Mouse (Mus musculus): Measurements from ENCODE around the gene Pltp. TPM values are rescaled to one million over a fixed set of nuclear protein-coding genes. Genes with fewer than 3 reads are reported as not detected.
"Not testable (repeated sequence)": the region's sequence is repeated elsewhere in the genome, so short reads cannot be mapped to it uniquely, and the experiment has no call there.

The Pltp gene
- total and polyA plus RNA-seq, 2 experiments from 2014 or later, result 43.4 to 80.7 TPM

GRCm38 (mm10) chr2:164800252-164801004 lies 57.1 kb downstream of the Pltp start:
- Histone ChIP-seq H3K4me2 (ENCODE audit: low read depth) (no peak overlapping the region), H3K9me3 (ENCODE audit: low read length) (no peaks in the 10 kb centered on the region), H3K4me3 (ENCODE audit: low read depth, low read length) (no peak overlapping the region), H3K36me3 (ENCODE audit: insufficient read depth) (peaks cover 33% of the 10 kb centered on the region), H3K27ac (ENCODE audit: low read depth, low read length) (no peak overlapping the region), H3K4me1 (ENCODE audit: insufficient read depth) (0 out of 2 replicates have a peak, but pooled peaks cover 4% of the 10 kb centered on the region), H3K9ac (no peak overlapping the region), H3K27me3 (ENCODE audit: insufficient read depth, low read length) (no peaks in the 10 kb centered on the region)
- 88% methylated on average over 13 of the region's 13 CpGs for WGBS
- no peak for TF ChIP-seq CTCF (IDR thresholded peaks at IDR 0.05; ENCODE audit: low read depth)
- no peak for ATAC-seq
- DNase-seq, result no peak

GRCm38 (mm10) chr2:164798554-164798953 lies 59.0 kb downstream of the Pltp start:
- not testable (repeated sequence) for DNase-seq

GRCm38 (mm10) chr2:164795868-164796267 lies 61.6 kb downstream of the Pltp start:
- no peak for TF ChIP-seq CTCF (IDR thresholded peaks at IDR 0.05; ENCODE audit: low read depth)
- no peak overlapping the region for H3K4me3 ChIP-seq (ENCODE audit: low read depth, low read length)
- H3K4me2 ChIP-seq (ENCODE audit: low read depth), result no peak overlapping the region
- ATAC-seq, result no peak
- no peak for DNase-seq
- H3K4me1 ChIP-seq (ENCODE audit: insufficient read depth), result no peaks in the 10 kb centered on the region
- H3K27me3 ChIP-seq (ENCODE audit: insufficient read depth, low read length), result no peaks in the 10 kb centered on the region
- H3K36me3 ChIP-seq (ENCODE audit: insufficient read depth), result peaks cover 68% of the 10 kb centered on the region
- H3K9ac ChIP-seq, result no peak overlapping the region
- no peak overlapping the region for H3K27ac ChIP-seq (ENCODE audit: low read depth, low read length)
- 84% methylated on average over 4 of the region's 4 CpGs for WGBS
- H3K9me3 ChIP-seq (ENCODE audit: low read length), result no peaks in the 10 kb centered on the region

More at GRCm38 (mm10) chr2:164798554-164798953, 59.0 kb downstream of the Pltp start:
- not testable (repeated sequence) for H3K4me2 ChIP-seq (ENCODE audit: low read depth); H3K9me3 ChIP-seq (ENCODE audit: low read length); H3K4me3 ChIP-seq (ENCODE audit: low read depth, low read length); H3K27me3 ChIP-seq (ENCODE audit: insufficient read depth, low read length); H3K4me1 ChIP-seq (ENCODE audit: insufficient read depth); H3K27ac ChIP-seq (ENCODE audit: low read depth, low read length); H3K9ac ChIP-seq; ATAC-seq
- WGBS, result 87% methylated on average over 6 of the region's 6 CpGs
- TF ChIP-seq CTCF (IDR thresholded peaks at IDR 0.05; ENCODE audit: low read depth), result peak; percentile 34; the same call in 1 of the 2 replicates
- peaks cover 43% of the 10 kb centered on the region for H3K36me3 ChIP-seq (ENCODE audit: insufficient read depth)

- no peaks in the 10 kb centered on the region for H3K4me1 ChIP-seq (ENCODE audit: insufficient read depth)
- no peaks in the 10 kb centered on the region for H3K9me3 ChIP-seq (ENCODE audit: low read length)
- no peak overlapping the region for H3K9ac ChIP-seq
- H3K27me3 ChIP-seq (ENCODE audit: insufficient read depth, low read length), result no peaks in the 10 kb centered on the region
- no peak overlapping the region for H3K4me3 ChIP-seq (ENCODE audit: low read depth, low read length)
- no peak overlapping the region for H3K27ac ChIP-seq (ENCODE audit: low read depth, low read length)
- peak; percentile 87 for TF ChIP-seq CTCF (IDR thresholded peaks at IDR 0.05; ENCODE audit: low read depth)
- H3K36me3 ChIP-seq (ENCODE audit: insufficient read depth), result peaks cover 63% of the 10 kb centered on the region
- WGBS, result 29% methylated on average over 5 of the region's 5 CpGs
- ATAC-seq, result peak; percentile 57
- peak; percentile 88 for DNase-seq
- no peak overlapping the region for H3K4me2 ChIP-seq (ENCODE audit: low read depth)
These were observed 63.2 kb downstream of the Pltp start for GRCm38 (mm10) chr2:164794293-164794692.

GRCm38 (mm10) chr2:164793772-164794171 lies 63.7 kb downstream of the Pltp start:
- H3K4me3 ChIP-seq (ENCODE audit: low read depth, low read length), result no peak overlapping the region
- peaks cover 62% of the 10 kb centered on the region for H3K36me3 ChIP-seq (ENCODE audit: insufficient read depth)
- TF ChIP-seq CTCF (IDR thresholded peaks at IDR 0.05; ENCODE audit: low read depth), result no peak
- ATAC-seq (peak; percentile 42; the same call in 1 of the 2 replicates), DNase-seq (no peak)
- H3K27ac ChIP-seq (ENCODE audit: low read depth, low read length), result no peak overlapping the region
- H3K4me2 ChIP-seq (ENCODE audit: low read depth), result no peak overlapping the region
- H3K4me1 ChIP-seq (ENCODE audit: insufficient read depth), result no peaks in the 10 kb centered on the region
- H3K9ac ChIP-seq, result no peak overlapping the region
- 98% methylated on average over 2 of the region's 2 CpGs for WGBS
- H3K27me3 ChIP-seq (ENCODE audit: insufficient read depth, low read length), result no peaks in the 10 kb centered on the region
- no peaks in the 10 kb centered on the region for H3K9me3 ChIP-seq (ENCODE audit: low read length)

GRCm38 (mm10) chr2:164793236-164793635 lies 64.3 kb downstream of the Pltp start:
- DNase-seq (no peak), ATAC-seq (peak; percentile 15; the same call in 1 of the 2 replicates)
- TF ChIP-seq CTCF (IDR thresholded peaks at IDR 0.05; ENCODE audit: low read depth), result peak; percentile 73
- Histone ChIP-seq H3K9ac (no peak overlapping the region), H3K4me1 (ENCODE audit: insufficient read depth) (no peaks in the 10 kb centered on the region), H3K36me3 (ENCODE audit: insufficient read depth) (peaks cover 62% of the 10 kb centered on the region), H3K4me3 (ENCODE audit: low read depth, low read length) (no peak overlapping the region), H3K27ac (ENCODE audit: low read depth, low read length) (no peak overlapping the region), H3K9me3 (ENCODE audit: low read length) (no peaks in the 10 kb centered on the region), H3K4me2 (ENCODE audit: low read depth) (no peak overlapping the region), H3K27me3 (ENCODE audit: insufficient read depth, low read length) (no peaks in the 10 kb centered on the region)
- whole genome bisulfite sequencing, result 81% methylated on average over 3 of the region's 3 CpGs

GRCm38 (mm10) chr2:164792400-164793190 lies 64.9 kb downstream of the Pltp start:
- no peak for TF ChIP-seq CTCF (IDR thresholded peaks at IDR 0.05; ENCODE audit: low read depth)
- 93% methylated on average over 12 of the region's 12 CpGs for WGBS
- Histone ChIP-seq H3K4me1 (ENCODE audit: insufficient read depth) (no peaks in the 10 kb centered on the region), H3K4me3 (ENCODE audit: low read depth, low read length) (no peak overlapping the region), H3K27me3 (ENCODE audit: insufficient read depth, low read length) (no peaks in the 10 kb centered on the region), H3K9ac (no peak overlapping the region), H3K4me2 (ENCODE audit: low read depth) (no peak overlapping the region), H3K9me3 (ENCODE audit: low read length) (no peaks in the 10 kb centered on the region), H3K27ac (ENCODE audit: low read depth, low read length) (no peak overlapping the region), H3K36me3 (ENCODE audit: insufficient read depth) (peaks cover 58% of the 10 kb centered on the region)
- no peak for DNase-seq
- no peak for ATAC-seq

All from forebrain, postnatal 0 days (tissue).